Mouse (Mus musculus) heart, postnatal 4 days (tissue): ENCODE measurements around the gene Sh2d2a. TPM values are rescaled to one million over a fixed set of nuclear protein-coding genes. Genes with fewer than 3 reads are reported as not detected.
"Not testable (repeated sequence)": the region's sequence is repeated elsewhere in the genome, so short reads cannot be mapped to it uniquely, and the experiment has no call there.

ENCODE experiments used
- DNase-seq: peaks from one replicate; pipeline ENCODE4 v3.0.0; 2021
- total RNA-seq, 2 experiments: library from RNA; stranded (reverse); gene quantifications; 2 replicates each; pipeline ENCODE4 v1.2.3; 2021

Gene Sh2d2a
- total RNA-seq, result under 1 TPM in 1 of 2 experiments, not detected in 1; 0.12 TPM

- no peak for DNase-seq
Observed at GRCm38 (mm10) chr3:87846650-87847110, at the start of gene Sh2d2a. Sh2d2a (plus strand) TSS chr3:87846755.

- DNase-seq, result no peak
Observed at GRCm38 (mm10) chr3:87801681-87802080, 44.9 kb upstream of the Sh2d2a start.

GRCm38 (mm10) chr3:87804038-87804677 is 42.4 kb upstream of the Sh2d2a start:
- DNase-seq, result no peak

GRCm38 (mm10) chr3:87809322-87809962 is 37.1 kb upstream of the Sh2d2a start:
- DNase-seq, result no peak

- no peak for DNase-seq
Observed at GRCm38 (mm10) chr3:87811297-87811696, 35.3 kb upstream of the Sh2d2a start.

GRCm38 (mm10) chr3:87812413-87812812 is 34.1 kb upstream of the Sh2d2a start:
- DNase-seq, result no peak

GRCm38 (mm10) chr3:87812873-87813272 is 33.7 kb upstream of the Sh2d2a start:
- DNase-seq, result peak; percentile 37

GRCm38 (mm10) chr3:87816166-87816565 is 30.4 kb upstream of the Sh2d2a start:
- no peak for DNase-seq

- DNase-seq, result peak; percentile 85
Observed at GRCm38 (mm10) chr3:87816646-87817093, 29.9 kb upstream of the Sh2d2a start.

- DNase-seq, result no peak
Observed at GRCm38 (mm10) chr3:87818226-87818625, 28.3 kb upstream of the Sh2d2a start.

- DNase-seq, result not testable (repeated sequence)
Observed at GRCm38 (mm10) chr3:87824206-87824605, 22.3 kb upstream of the Sh2d2a start, which contains the start of gene Pear1. Pear1 (minus strand) TSS chr3:87824306.

- DNase-seq, result no peak
Observed at GRCm38 (mm10) chr3:87828435-87828834, 18.1 kb upstream of the Sh2d2a start.

- DNase-seq, result no peak
Observed at GRCm38 (mm10) chr3:87829025-87829424, 17.5 kb upstream of the Sh2d2a start.

GRCm38 (mm10) chr3:87832109-87832859 is 14.3 kb upstream of the Sh2d2a start:
- no peak for DNase-seq

- DNase-seq, result no peak
Observed at GRCm38 (mm10) chr3:87833482-87833881, 13.1 kb upstream of the Sh2d2a start.

- peak; percentile 87 for DNase-seq
Observed at GRCm38 (mm10) chr3:87838622-87839021, 7.9 kb upstream of the Sh2d2a start.

GRCm38 (mm10) chr3:87840858-87841257 is 5.7 kb upstream of the Sh2d2a start:
- DNase-seq, result no peak

GRCm38 (mm10) chr3:87844981-87845380 is 1.6 kb upstream of the Sh2d2a start:
- DNase-seq, result no peak

- DNase-seq, result no peak
Observed at GRCm38 (mm10) chr3:87846186-87846585, 369 bp upstream of the Sh2d2a start.

- DNase-seq, result no peak
Observed at GRCm38 (mm10) chr3:87847680-87848079, 1.1 kb downstream of the Sh2d2a start.

- no peak for DNase-seq
Observed at GRCm38 (mm10) chr3:87849117-87849516, 2.6 kb downstream of the Sh2d2a start.

- peak; percentile 25 for DNase-seq
Observed at GRCm38 (mm10) chr3:87854795-87855568, 8.4 kb downstream of the Sh2d2a start.
